In genomic region chr9:64498929-64499328, GRCm38 (mm10) we compare ENCODE assay signal across 13 mouse cellular contexts.
DNase-seq lines count a peak whose midpoint lies in the region; ATAC-seq and TF ChIP-seq lines count a peak whose summit lies in the region.
"Had no signal": no experiment of that assay in that cellular context is flagged by ENCODE, and none has a peak within 500 bp of the region (broad histone marks: within the 10 kb centered on the region; RNA-seq: fewer than 3 reads in every experiment).

No protein-coding gene starts in this region.

- H3K27ac ChIP-seq in embryonic facial prominence, embryonic 14.5 days (replicated peaks; ENCODE audit: low read depth, low read length), result no peak overlapping the region
- H3K27ac ChIP-seq in embryonic facial prominence, embryonic 10.5 days (replicated peaks), result no peak overlapping the region
- no peak overlapping the region for H3K27ac ChIP-seq in neural tube, embryonic 13.5 days (replicated peaks)
- no peak overlapping the region for H3K27ac ChIP-seq in midbrain, postnatal 0 days (ENCODE audit: low read depth, low read length)
- H3K27ac ChIP-seq in thymus, adult 2 months (ENCODE audit: control insufficient read depth, insufficient read depth, low read length), result no peak overlapping the region
- H3K27ac ChIP-seq: embryonic facial prominence, embryonic 13.5 days; liver, embryonic 14.5 days; stomach, embryonic 15.5 days had no signal

- DNase-seq in embryonic facial prominence, embryonic 14.5 days (ENCODE audit: low spot score), result peak; percentile 55
- no peak for DNase-seq in embryonic facial prominence, embryonic 10.5 days (ENCODE audit: low spot score)
- no peak for DNase-seq in neural tube, embryonic 10.5 days (ENCODE audit: extremely low spot score, low spot score)
- peak; percentile 61 for DNase-seq in heart, postnatal 4 days
- DNase-seq in midbrain, postnatal 0 days (ENCODE audit: low spot score), result peak; percentile 87
- no peak for DNase-seq in thymus, adult 2 months
- no peak for DNase-seq in thymus, postnatal 25 days
- DNase-seq: kidney, postnatal 4 days had no signal

- peaks cover 2% of the 10 kb centered on the region; the same call in 1 of the 2 replicates for H3K4me1 ChIP-seq in embryonic facial prominence, embryonic 14.5 days (ENCODE audit: control insufficient read depth, insufficient read depth, low read length)
- H3K4me1 ChIP-seq in embryonic facial prominence, embryonic 10.5 days, result peaks cover 8% of the 10 kb centered on the region; the same call in 1 of the 2 replicates
- peaks cover 33% of the 10 kb centered on the region for H3K4me1 ChIP-seq in neural tube, embryonic 13.5 days (replicated peaks)
- 0 out of 2 replicates have a peak, but pooled peaks cover 3% of the 10 kb centered on the region for H3K4me1 ChIP-seq in midbrain, postnatal 0 days (ENCODE audit: insufficient read depth, low read length)
- H3K4me1 ChIP-seq in thymus, adult 2 months (replicated peaks; ENCODE audit: control insufficient read depth, insufficient read depth, low read length), result no peaks in the 10 kb centered on the region
- H3K4me1 ChIP-seq: stomach, embryonic 15.5 days had no signal

- no peak for TF ChIP-seq POLR2A in thymus, adult 2 months (IDR thresholded peaks at IDR 0.05; ENCODE audit: control insufficient read depth, extremely low read depth, insufficient read depth, low read length, poor library complexity)

- no peak for TF ChIP-seq CTCF in midbrain, postnatal 0 days (IDR thresholded peaks at IDR 0.05)
- no peak for TF ChIP-seq CTCF in thymus, adult 2 months (IDR thresholded peaks at IDR 0.05; ENCODE audit: borderline replicate concordance, control insufficient read depth, extremely low read depth, insufficient read depth, low read length, poor library complexity)

- ATAC-seq in embryonic facial prominence, embryonic 14.5 days (ENCODE audit: low read depth), result no peak
- ATAC-seq in neural tube, embryonic 13.5 days (ENCODE audit: low read depth), result peak; percentile 55; the same call in 1 of the 2 replicates
- no peak for ATAC-seq in midbrain, postnatal 0 days (ENCODE audit: low FRiP score)
- ATAC-seq: CD4-positive, CD25-positive, alpha-beta regulatory T cell, adult 4 months had no signal

- 59% methylated on average over 5 of the region's 5 CpGs for WGBS in embryonic facial prominence, embryonic 14.5 days
- WGBS in embryonic facial prominence, embryonic 10.5 days, result 83% methylated on average over 5 of the region's 5 CpGs
- 55% methylated on average over 5 of the region's 5 CpGs for WGBS in neural tube, embryonic 13.5 days
- 41% methylated on average over 5 of the region's 5 CpGs for WGBS in midbrain, postnatal 0 days
- WGBS in thymus, adult 2 months, result 73% methylated on average over 5 of the region's 5 CpGs

- no peak overlapping the region for H3K4me2 ChIP-seq in embryonic facial prominence, embryonic 14.5 days (ENCODE audit: low read depth, low read length)
- no peak overlapping the region for H3K4me2 ChIP-seq in neural tube, embryonic 13.5 days
- no peak overlapping the region for H3K4me2 ChIP-seq in midbrain, postnatal 0 days (ENCODE audit: low read depth, low read length, poor library complexity, severe bottlenecking)
- H3K4me2 ChIP-seq: embryonic facial prominence, embryonic 13.5 days; stomach, embryonic 15.5 days had no signal

- no peak overlapping the region for H3K9ac ChIP-seq in embryonic facial prominence, embryonic 14.5 days (ENCODE audit: low read depth, low read length)
- no peak overlapping the region for H3K9ac ChIP-seq in neural tube, embryonic 13.5 days
- H3K9ac ChIP-seq in midbrain, postnatal 0 days (replicated peaks; ENCODE audit: low read length, poor library complexity, severe bottlenecking), result no peak overlapping the region
- H3K9ac ChIP-seq: embryonic facial prominence, embryonic 13.5 days; liver, embryonic 14.5 days; stomach, embryonic 15.5 days had no signal

- H3K9me3 ChIP-seq in embryonic facial prominence, embryonic 14.5 days (ENCODE audit: control insufficient read depth, low read length), result no peaks in the 10 kb centered on the region
- H3K9me3 ChIP-seq in embryonic facial prominence, embryonic 10.5 days, result no peaks in the 10 kb centered on the region
- H3K9me3 ChIP-seq in neural tube, embryonic 13.5 days, result no peaks in the 10 kb centered on the region
- no peaks in the 10 kb centered on the region for H3K9me3 ChIP-seq in midbrain, postnatal 0 days (ENCODE audit: low read length)
- H3K9me3 ChIP-seq: embryonic facial prominence, embryonic 13.5 days; stomach, embryonic 15.5 days had no signal

- H3K36me3 ChIP-seq in embryonic facial prominence, embryonic 14.5 days (ENCODE audit: control insufficient read depth, insufficient read depth, low read length), result no peaks in the 10 kb centered on the region
- no peaks in the 10 kb centered on the region for H3K36me3 ChIP-seq in embryonic facial prominence, embryonic 10.5 days (replicated peaks)
- no peaks in the 10 kb centered on the region for H3K36me3 ChIP-seq in neural tube, embryonic 13.5 days
- H3K36me3 ChIP-seq in midbrain, postnatal 0 days (ENCODE audit: insufficient read depth, low read length), result no peaks in the 10 kb centered on the region
- H3K36me3 ChIP-seq in thymus, adult 2 months (ENCODE audit: control insufficient read depth, insufficient read depth, low read length), result no peaks in the 10 kb centered on the region
- H3K36me3 ChIP-seq: embryonic facial prominence, embryonic 13.5 days; stomach, embryonic 15.5 days had no signal

- H3K4me3 ChIP-seq in embryonic facial prominence, embryonic 14.5 days (ENCODE audit: low read depth, low read length), result no peak overlapping the region
- no peak overlapping the region for H3K4me3 ChIP-seq in embryonic facial prominence, embryonic 10.5 days
- H3K4me3 ChIP-seq in neural tube, embryonic 13.5 days, result no peak overlapping the region
- H3K4me3 ChIP-seq in midbrain, postnatal 0 days (ENCODE audit: low read depth, low read length), result no peak overlapping the region
- no peak overlapping the region for H3K4me3 ChIP-seq in thymus, adult 2 months (ENCODE audit: control insufficient read depth, insufficient read depth, low read length)
- H3K4me3 ChIP-seq: embryonic facial prominence, embryonic 13.5 days; stomach, embryonic 15.5 days had no signal

- no peaks in the 10 kb centered on the region for H3K27me3 ChIP-seq in embryonic facial prominence, embryonic 14.5 days (replicated peaks; ENCODE audit: control insufficient read depth, insufficient read depth, low read length)
- H3K27me3 ChIP-seq in embryonic facial prominence, embryonic 10.5 days (replicated peaks; ENCODE audit: low read depth, poor library complexity, severe bottlenecking), result no peaks in the 10 kb centered on the region
- no peaks in the 10 kb centered on the region for H3K27me3 ChIP-seq in neural tube, embryonic 13.5 days
- H3K27me3 ChIP-seq in midbrain, postnatal 0 days (ENCODE audit: insufficient read depth, low read length), result no peaks in the 10 kb centered on the region
- no peaks in the 10 kb centered on the region for H3K27me3 ChIP-seq in thymus, adult 2 months (ENCODE audit: control insufficient read depth, insufficient read depth, low read length)
- H3K27me3 ChIP-seq: embryonic facial prominence, embryonic 13.5 days; stomach, embryonic 15.5 days had no signal

Comparison
In these comparisons a context has a peak if more than half of its experiments do, and no peak if none do; other contexts are left out.
1. DNase-seq: peak in embryonic facial prominence, embryonic 14.5 days (single experiment), heart, postnatal 4 days (single experiment) and midbrain, postnatal 0 days (single experiment); none in embryonic facial prominence, embryonic 10.5 days (single experiment), neural tube, embryonic 10.5 days (single experiment), thymus, adult 2 months (single experiment) and thymus, postnatal 25 days (single experiment).